Mouse (Mus musculus): ENCODE data around the gene Ipo4. TPM values are rescaled to one million over a fixed set of nuclear protein-coding genes. Genes with fewer than 3 reads are reported as not detected.

Ipo4 gene
- polyA plus RNA-seq, 2 experiments from 2014 or later: 31.1 to 45.2 TPM

Other genes with a start within 250 kb of the Ipo4 start
- 10 to 100 TPM; 46.9 to 50.3 TPM for gene Dhrs4, start 157.2 kb downstream of the Ipo4 start, polyA plus RNA-seq (2017; shearing (Covaris generic))
- 1 to 10 TPM in 1 of 2 experiments, under 1 TPM in 1; 0.97 to 1.0 TPM for gene Carmil3, start 145.3 kb downstream of the Ipo4 start, polyA plus RNA-seq (2017; shearing (Covaris generic))
- gene Cpne6, start 125.5 kb downstream of the Ipo4 start, polyA plus RNA-seq (2017; shearing (Covaris generic)): under 1 TPM in 1 of 2 experiments, not detected in 1; 0.75 TPM
- under 1 TPM; 0.11 to 0.16 TPM for gene Nrl, start 111.0 kb downstream of the Ipo4 start, polyA plus RNA-seq (2017; shearing (Covaris generic))
- 10 to 100 TPM in 1 of 2 experiments, 1 to 10 TPM in 1; 9.6 to 27.7 TPM for gene Pck2, start 95.7 kb downstream of the Ipo4 start, polyA plus RNA-seq (2017; shearing (Covaris generic))
- 100 to 1,000 TPM; 127 to 137 TPM for gene Dcaf11, start 76.0 kb downstream of the Ipo4 start, polyA plus RNA-seq (2017; shearing (Covaris generic))
- gene A730061H03Rik, start 75.6 kb downstream of the Ipo4 start, polyA plus RNA-seq (2017; shearing (Covaris generic)): 1 to 10 TPM; 2.3 to 5.0 TPM
- gene Fitm1, start 60.3 kb downstream of the Ipo4 start, polyA plus RNA-seq (2017; shearing (Covaris generic)): not detected
- gene Psme1, start 57.8 kb downstream of the Ipo4 start, polyA plus RNA-seq (2017; shearing (Covaris generic)): 1,000 to 10,000 TPM; 1,262 to 1,326 TPM
- 10 to 100 TPM; 29.1 to 38.6 TPM for gene Emc9, start 50.7 kb downstream of the Ipo4 start, polyA plus RNA-seq (2017; shearing (Covaris generic))
- gene Psme2, start 44.8 kb downstream of the Ipo4 start, polyA plus RNA-seq (2017; shearing (Covaris generic)): 1,000 to 10,000 TPM; 1,039 to 1,128 TPM
- gene Rnf31, start 44.2 kb downstream of the Ipo4 start, polyA plus RNA-seq (2017; shearing (Covaris generic)): 10 to 100 TPM; 30.5 to 62.2 TPM
- 100 to 1,000 TPM; 169 to 197 TPM for gene Irf9, start 32.4 kb downstream of the Ipo4 start, polyA plus RNA-seq (2017; shearing (Covaris generic))
- gene Rec8, start 17.9 kb downstream of the Ipo4 start, polyA plus RNA-seq (2017; shearing (Covaris generic)): 1 to 10 TPM; 2.8 to 5.6 TPM
- gene Gm49378, start 1.9 kb upstream of the Ipo4 start, polyA plus RNA-seq (2017; shearing (Covaris generic)): 1 to 10 TPM; 1.6 to 2.2 TPM
- 10 to 100 TPM; 64.4 to 75.6 TPM for gene Tm9sf1, start 7.8 kb upstream of the Ipo4 start, polyA plus RNA-seq (2017; shearing (Covaris generic))
- gene Tssk4, start 14.2 kb upstream of the Ipo4 start, polyA plus RNA-seq (2017; shearing (Covaris generic)): 1 to 10 TPM; 1.3 to 1.6 TPM
- gene Mdp1, start 24.6 kb upstream of the Ipo4 start, polyA plus RNA-seq (2017; shearing (Covaris generic)): 100 to 1,000 TPM; 101 to 105 TPM
- gene Gmpr2, start 36.0 kb upstream of the Ipo4 start, polyA plus RNA-seq (2017; shearing (Covaris generic)): 10 to 100 TPM; 34.4 to 55.8 TPM
- gene Nedd8, start 36.2 kb upstream of the Ipo4 start, polyA plus RNA-seq (2017; shearing (Covaris generic)): 100 to 1,000 TPM; 479 to 482 TPM
- 10 to 100 TPM; 50.8 to 60.2 TPM for gene Tinf2, start 45.9 kb upstream of the Ipo4 start, polyA plus RNA-seq (2017; shearing (Covaris generic))
- under 1 TPM; 0.32 to 0.81 TPM for gene Tgm1, start 78.0 kb upstream of the Ipo4 start, polyA plus RNA-seq (2017; shearing (Covaris generic))
- gene Rabggta, start 86.3 kb upstream of the Ipo4 start, polyA plus RNA-seq (2017; shearing (Covaris generic)): 10 to 100 TPM; 57.8 to 79.6 TPM
- gene Dhrs1, start 109.7 kb upstream of the Ipo4 start, polyA plus RNA-seq (2017; shearing (Covaris generic)): 10 to 100 TPM; 39.5 to 63.1 TPM
- gene Nop9, start 109.7 kb upstream of the Ipo4 start, polyA plus RNA-seq (2017; shearing (Covaris generic)): 10 to 100 TPM; 38.9 to 45.7 TPM
- not detected for gene Cideb, start 122.5 kb upstream of the Ipo4 start, polyA plus RNA-seq (2017; shearing (Covaris generic))
- under 1 TPM; 0.17 to 0.21 TPM for gene Ltb4r2, start 125.5 kb upstream of the Ipo4 start, polyA plus RNA-seq (2017; shearing (Covaris generic))
- 10 to 100 TPM; 13.2 to 19.4 TPM for gene Ltb4r1, start 130.0 kb upstream of the Ipo4 start, polyA plus RNA-seq (2017; shearing (Covaris generic))
- under 1 TPM; 0.16 to 0.32 TPM for gene Adcy4, start 148.1 kb upstream of the Ipo4 start, polyA plus RNA-seq (2017; shearing (Covaris generic))
- gene Ripk3, start 152.9 kb upstream of the Ipo4 start, polyA plus RNA-seq (2017; shearing (Covaris generic)): 100 to 1,000 TPM in 1 of 2 experiments, 10 to 100 TPM in 1; 72.7 to 103 TPM
- gene Nfatc4, start 187.2 kb upstream of the Ipo4 start, polyA plus RNA-seq (2017; shearing (Covaris generic)): not detected
- under 1 TPM; 0.15 to 0.99 TPM for gene Nynrin, start 218.1 kb upstream of the Ipo4 start, polyA plus RNA-seq (2017; shearing (Covaris generic))
- under 1 TPM; 0.22 to 0.31 TPM for gene Cbln3, start 248.4 kb upstream of the Ipo4 start, polyA plus RNA-seq (2017; shearing (Covaris generic))
- 10 to 100 TPM; 26.8 to 67.7 TPM for gene Khnyn, start 249.0 kb upstream of the Ipo4 start, polyA plus RNA-seq (2017; shearing (Covaris generic))

Data from activated CD4-positive, CD25-positive, alpha-beta regulatory T cell (primary cell).